Mouse (Mus musculus) E14TG2a.4 (cell line): ENCODE measurements around the gene Mesp1.

Experiments used
- H3K27me3 ChIP-seq: 2 replicates; pipeline ENCODE4 v1.6.1; 2014; ENCODE audit warnings: low read length, control low read depth; ENCODE audit not compliant: insufficient read depth
- H3K36me3 ChIP-seq: 2 replicates; pipeline ENCODE4 v1.6.1; 2014; ENCODE audit warnings: low read length, control low read depth; ENCODE audit not compliant: insufficient read depth
- H3K4me1 ChIP-seq: replicated peaks from 2 replicates; pipeline ENCODE4 v1.6.1; 2014; ENCODE audit warnings: low read depth, low read length, control low read depth
- H3K4me3 ChIP-seq: replicated peaks from 2 replicates; pipeline ENCODE4 v1.5.1; 2014; ENCODE audit warnings: mild to moderate bottlenecking, low read length
- H3K9me3 ChIP-seq: 2 replicates; pipeline ENCODE4 v1.6.1; 2014; ENCODE audit warnings: low read length, control low read depth
- CTCF ChIP-seq: conservative IDR thresholded peaks from 2 replicates; pipeline ENCODE4 v1.5.1; 2014; ENCODE audit warnings: low read length
- NANOG ChIP-seq: IDR thresholded peaks from 2 replicates; pipeline ENCODE4 v1.6.1; 2014; ENCODE audit warnings: borderline replicate concordance, low read length, mixed read lengths
- POU5F1 ChIP-seq: IDR thresholded peaks from 2 replicates; pipeline ENCODE4 v1.6.1; 2014; ENCODE audit warnings: low read length, borderline replicate concordance

The Mesp1 gene

GRCm38 (mm10) chr7:79758176-79758575, 35.4 kb downstream of the Mesp1 start:
- H3K9me3 ChIP-seq: no peaks in the 10 kb centered on the region
- H3K36me3 ChIP-seq: no peaks in the 10 kb centered on the region
- no peaks in the 10 kb centered on the region for H3K4me1 ChIP-seq
- 0 out of 2 replicates have a peak, but pooled peaks cover 2% of the 10 kb centered on the region for H3K27me3 ChIP-seq
- TF ChIP-seq NANOG (no peak), POU5F1 (no peak), CTCF (no peak)
- H3K4me3 ChIP-seq: no peak overlapping the region

GRCm38 (mm10) chr7:79756334-79756733, 37.3 kb downstream of the Mesp1 start:
- Histone ChIP-seq H3K4me1 (no peaks in the 10 kb centered on the region), H3K4me3 (no peak overlapping the region), H3K9me3 (no peaks in the 10 kb centered on the region), H3K27me3 (no peaks in the 10 kb centered on the region), H3K36me3 (no peaks in the 10 kb centered on the region)
- TF ChIP-seq CTCF (peak; percentile 33), NANOG (no peak)

GRCm38 (mm10) chr7:79749511-79749910, 44.1 kb downstream of the Mesp1 start:
- Histone ChIP-seq H3K27me3 (no peaks in the 10 kb centered on the region), H3K36me3 (no peaks in the 10 kb centered on the region), H3K4me3 (no peak overlapping the region), H3K4me1 (peaks cover 7% of the 10 kb centered on the region), H3K9me3 (no peaks in the 10 kb centered on the region)
- TF ChIP-seq NANOG (no peak), POU5F1 (no peak), CTCF (no peak)

- H3K36me3 ChIP-seq: no peaks in the 10 kb centered on the region
- H3K4me3 ChIP-seq: no peak overlapping the region
- peaks cover 15% of the 10 kb centered on the region for H3K4me1 ChIP-seq
- H3K27me3 ChIP-seq: peaks cover 2% of the 10 kb centered on the region; the same call in 1 of the 2 replicates
- no peak for TF ChIP-seq POU5F1
- TF ChIP-seq CTCF: no peak
- TF ChIP-seq NANOG: no peak
- no peaks in the 10 kb centered on the region for H3K9me3 ChIP-seq
These were observed 45.9 kb downstream of the Mesp1 start for GRCm38 (mm10) chr7:79747659-79748058.

GRCm38 (mm10) chr7:79744585-79744984, 49.0 kb downstream of the Mesp1 start:
- peaks cover 5% of the 10 kb centered on the region; the same call in 1 of the 2 replicates for H3K36me3 ChIP-seq
- peaks cover 19% of the 10 kb centered on the region for H3K4me1 ChIP-seq
- H3K4me3 ChIP-seq: no peak overlapping the region
- no peak for TF ChIP-seq CTCF
- TF ChIP-seq NANOG: no peak
- TF ChIP-seq POU5F1: no peak
- peaks cover 9% of the 10 kb centered on the region; the same call in 1 of the 2 replicates for H3K27me3 ChIP-seq
- no peaks in the 10 kb centered on the region for H3K9me3 ChIP-seq

GRCm38 (mm10) chr7:79744051-79744450, 49.5 kb downstream of the Mesp1 start:
- Histone ChIP-seq H3K4me3 (no peak overlapping the region), H3K4me1 (peaks cover 19% of the 10 kb centered on the region), H3K27me3 (peaks cover 9% of the 10 kb centered on the region; the same call in 1 of the 2 replicates), H3K9me3 (no peaks in the 10 kb centered on the region), H3K36me3 (peaks cover 8% of the 10 kb centered on the region; the same call in 1 of the 2 replicates)
- TF ChIP-seq CTCF (no peak), POU5F1 (no peak), NANOG (no peak)

GRCm38 (mm10) chr7:79742659-79743536, 50.7 kb downstream of the Mesp1 start, which contains the start of the genes Pex11a and Wdr93:
Gene Pex11a, minus strand, starts transcription at chr7:79743131.
Gene Wdr93, plus strand, starts transcription at chr7:79743163.
- Histone ChIP-seq H3K4me1 (peaks cover 12% of the 10 kb centered on the region), H3K36me3 (peaks cover 19% of the 10 kb centered on the region), H3K4me3 (peak within 1 kb of the TSS; percentile 91), H3K27me3 (peaks cover 9% of the 10 kb centered on the region; the same call in 1 of the 2 replicates), H3K9me3 (no peaks in the 10 kb centered on the region)
- no peak for TF ChIP-seq NANOG
- no peak for TF ChIP-seq POU5F1
- no peak for TF ChIP-seq CTCF

GRCm38 (mm10) chr7:79742277-79742658, 51.3 kb downstream of the Mesp1 start:
- Histone ChIP-seq H3K36me3 (peaks cover 25% of the 10 kb centered on the region), H3K9me3 (no peaks in the 10 kb centered on the region), H3K4me1 (peaks cover 11% of the 10 kb centered on the region), H3K27me3 (peaks cover 9% of the 10 kb centered on the region; the same call in 1 of the 2 replicates), H3K4me3 (peak overlapping the region; percentile 91)
- TF ChIP-seq CTCF: no peak
- no peak for TF ChIP-seq POU5F1
- no peak for TF ChIP-seq NANOG
